In the genomic region with DNA sequence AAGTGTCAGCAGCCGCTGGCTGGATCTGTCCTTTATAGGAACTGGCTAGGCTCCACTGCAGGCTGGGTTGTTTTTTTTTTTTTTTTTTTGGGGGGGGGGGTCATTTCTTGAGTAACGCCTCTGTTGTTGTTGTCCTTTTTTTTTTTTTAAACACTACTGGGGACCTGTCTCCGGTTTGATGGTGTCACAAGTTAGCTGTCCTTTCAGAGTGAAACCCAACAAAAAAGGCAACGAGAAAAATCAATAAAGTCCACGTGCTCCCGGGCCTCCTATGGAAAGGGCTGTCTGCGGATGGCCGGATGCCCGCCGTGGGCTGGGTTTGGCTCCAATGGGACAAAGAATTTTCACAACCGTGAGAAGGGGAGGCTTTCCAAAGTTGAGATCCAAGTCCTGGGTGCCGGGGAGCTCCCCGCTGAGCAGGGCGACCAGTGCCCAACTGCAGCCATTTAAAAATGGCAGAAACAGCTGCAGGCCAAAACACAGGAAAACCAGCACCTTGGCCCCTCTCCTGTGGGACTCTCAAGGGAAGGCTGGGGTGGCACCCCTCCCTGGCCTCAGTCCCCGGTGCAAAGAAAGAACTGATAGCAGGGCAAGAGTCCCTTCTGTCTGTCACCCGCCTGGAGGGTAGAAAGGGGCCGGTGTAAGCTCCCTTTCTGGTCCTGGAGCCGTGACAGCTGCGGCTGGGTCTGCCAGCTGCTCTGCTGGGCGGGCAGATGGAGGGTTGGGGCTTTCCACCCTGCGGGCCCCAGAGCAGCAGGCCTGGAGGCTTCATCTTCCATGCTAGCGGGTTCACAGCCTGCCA, we compare ENCODE assay signal across 8 mouse cellular contexts. TPM values are rescaled to one million over a fixed set of nuclear protein-coding genes. Genes with fewer than 3 reads are reported as not detected.
DNase-seq lines count a peak whose midpoint lies in the region; ATAC-seq and TF ChIP-seq lines count a peak whose summit lies in the region.

No protein-coding gene starts in this region.

- peak overlapping the region; percentile 48 for H3K27ac ChIP-seq in embryonic fibroblast, embryonic 13.5 days (ENCODE audit: insufficient read depth, low read length)
- H3K27ac ChIP-seq in heart, embryonic 13.5 days (replicated peaks): peak overlapping the region; percentile 98
- peak overlapping the region; percentile 99 for H3K27ac ChIP-seq in kidney, postnatal 0 days
- peak overlapping the region; percentile 84 for H3K27ac ChIP-seq in liver, embryonic 15.5 days (replicated peaks)
- peak overlapping the region; percentile 99 for H3K27ac ChIP-seq in neural tube, embryonic 13.5 days (replicated peaks)

- 0 out of 2 replicates have a peak, but pooled peaks have one; percentile 15 for TF ChIP-seq POLR2A in embryonic fibroblast, embryonic 13.5 days (IDR thresholded peaks at IDR 0.05; ENCODE audit: low read depth, low read length)

- 4% methylated on average over 22 of the region's 22 CpGs for WGBS in heart, embryonic 13.5 days
- 3% methylated on average over 22 of the region's 22 CpGs for WGBS in kidney, postnatal 0 days
- 2% methylated on average over 22 of the region's 22 CpGs for WGBS in liver, embryonic 15.5 days (ENCODE audit: insufficient replicate concordance)
- WGBS in neural tube, embryonic 13.5 days: under 1% methylated on average over 22 of the region's 22 CpGs

- no peaks in the 10 kb centered on the region for H3K4me1 ChIP-seq in embryonic fibroblast, embryonic 13.5 days (ENCODE audit: control insufficient read depth, insufficient read depth, low read length)
- H3K4me1 ChIP-seq in heart, embryonic 13.5 days: peaks cover 56% of the 10 kb centered on the region
- H3K4me1 ChIP-seq in kidney, postnatal 0 days (replicated peaks; ENCODE audit: insufficient read depth, low read length): peaks cover 18% of the 10 kb centered on the region; the same call in 1 of the 2 replicates
- peaks cover 52% of the 10 kb centered on the region for H3K4me1 ChIP-seq in liver, embryonic 15.5 days (replicated peaks)
- peaks cover 50% of the 10 kb centered on the region for H3K4me1 ChIP-seq in neural tube, embryonic 13.5 days (replicated peaks)

- H3K27me3 ChIP-seq in heart, embryonic 13.5 days (replicated peaks): no peaks in the 10 kb centered on the region
- H3K27me3 ChIP-seq in kidney, postnatal 0 days (ENCODE audit: insufficient read depth, low read length): no peaks in the 10 kb centered on the region
- H3K27me3 ChIP-seq in liver, embryonic 15.5 days: no peaks in the 10 kb centered on the region
- no peaks in the 10 kb centered on the region for H3K27me3 ChIP-seq in neural tube, embryonic 13.5 days

- ATAC-seq in heart, embryonic 13.5 days (ENCODE audit: extremely low read depth, insufficient number of reproducible peaks, low FRiP score, low TSS enrichment): no peak
- ATAC-seq in kidney, postnatal 0 days (replicated peaks; ENCODE audit: low FRiP score, low read depth): peak; percentile 5; the same call in 1 of the 2 replicates
- ATAC-seq in liver, embryonic 15.5 days (ENCODE audit: insufficient read depth): peak; percentile 11; the same call in 1 of the 2 replicates
- peak; percentile 43 for ATAC-seq in neural tube, embryonic 13.5 days (ENCODE audit: low read depth)

- peak overlapping the region; percentile 51 for H3K4me3 ChIP-seq in embryonic fibroblast, embryonic 13.5 days (ENCODE audit: insufficient read depth, low read length)
- H3K4me3 ChIP-seq in heart, embryonic 13.5 days: peak overlapping the region; percentile 93
- peak overlapping the region; percentile 97 for H3K4me3 ChIP-seq in kidney, postnatal 0 days (replicated peaks; ENCODE audit: low read depth, low read length)
- H3K4me3 ChIP-seq in liver, embryonic 15.5 days (replicated peaks): peak overlapping the region; percentile 89
- peak overlapping the region; percentile 63 for H3K4me3 ChIP-seq in neural tube, embryonic 13.5 days

- H3K9me3 ChIP-seq in heart, embryonic 13.5 days: no peaks in the 10 kb centered on the region
- H3K9me3 ChIP-seq in kidney, postnatal 0 days (replicated peaks; ENCODE audit: low read length): no peaks in the 10 kb centered on the region
- H3K9me3 ChIP-seq in liver, embryonic 15.5 days (replicated peaks): no peaks in the 10 kb centered on the region
- H3K9me3 ChIP-seq in neural tube, embryonic 13.5 days: no peaks in the 10 kb centered on the region

- peak overlapping the region; percentile 95 for H3K9ac ChIP-seq in heart, embryonic 13.5 days
- H3K9ac ChIP-seq in kidney, postnatal 0 days (ENCODE audit: low read depth, low read length): peak overlapping the region; percentile 97
- peak overlapping the region; percentile 85 for H3K9ac ChIP-seq in liver, embryonic 15.5 days
- peak overlapping the region; percentile 89 for H3K9ac ChIP-seq in neural tube, embryonic 13.5 days

- no peak for TF ChIP-seq CTCF in embryonic fibroblast, embryonic 13.5 days (IDR thresholded peaks at IDR 0.05; ENCODE audit: borderline replicate concordance, insufficient read depth, low read length)
- TF ChIP-seq CTCF in kidney, postnatal 0 days (IDR thresholded peaks at IDR 0.05; ENCODE audit: low read depth): no peak

- DNase-seq in A20 (ENCODE audit: low read depth, low spot score): peak; percentile 92
- peak; percentile 67 for DNase-seq in adrenal gland, postnatal 25 days
- DNase-seq in kidney, postnatal 0 days (ENCODE audit: low spot score): peak; percentile 65
- peak; percentile 45 for DNase-seq in testis, postnatal 14 days (ENCODE audit: low spot score)

- H3K4me2 ChIP-seq in heart, embryonic 13.5 days: peak overlapping the region; percentile 91
- peak overlapping the region; percentile 95 for H3K4me2 ChIP-seq in kidney, postnatal 0 days (ENCODE audit: low read length)
- H3K4me2 ChIP-seq in liver, embryonic 15.5 days: peak overlapping the region; percentile 97
- peak overlapping the region; percentile 89 for H3K4me2 ChIP-seq in neural tube, embryonic 13.5 days

- H3K36me3 ChIP-seq in heart, embryonic 13.5 days: 0 out of 2 replicates have a peak, but pooled peaks cover 6% of the 10 kb centered on the region
- no peaks in the 10 kb centered on the region for H3K36me3 ChIP-seq in kidney, postnatal 0 days (ENCODE audit: insufficient read depth, low read length)
- H3K36me3 ChIP-seq in liver, embryonic 15.5 days (replicated peaks): no peaks in the 10 kb centered on the region
- H3K36me3 ChIP-seq in neural tube, embryonic 13.5 days: no peaks in the 10 kb centered on the region; the same call in 1 of the 2 replicates

RNA-seq across cellular contexts. Expression of a gene that starts 2.4 kb away (rescaled TPM):
- 13.7 and 15.4 TPM in 2 replicates for total RNA-seq in adrenal gland, postnatal 25 days (2021)
- polyA plus RNA-seq in embryonic fibroblast, embryonic 13.5 days (2011; ENCODE audit: insufficient read length, low read depth, missing spikeins): 9.9 and 11.2 TPM in 2 replicates
- polyA plus RNA-seq in heart, embryonic 13.5 days (2015; fragmentation: Nextera tagmentation; extraction: Ambion mirVana): 13.5 and 14.5 TPM in 2 replicates
- polyA plus RNA-seq in kidney, postnatal 0 days (2015; fragmentation: Nextera tagmentation; extraction: Ambion mirVana): 27.4 and 29.9 TPM in 2 replicates
- polyA plus RNA-seq in liver, embryonic 15.5 days (2015; fragmentation: Nextera tagmentation; extraction: Ambion mirVana): 5.6 and 5.9 TPM in 2 replicates
- polyA plus RNA-seq in neural tube, embryonic 13.5 days (2015; fragmentation: Nextera tagmentation; extraction: Ambion mirVana): 47.4 and 52.6 TPM in 2 replicates

RNA-seq across cellular contexts. Expression of a gene that starts 48.5 kb away (rescaled TPM):
- total RNA-seq in adrenal gland, postnatal 25 days (2021): 25.3 and 30.5 TPM in 2 replicates
- polyA plus RNA-seq in embryonic fibroblast, embryonic 13.5 days (2011; ENCODE audit: insufficient read length, low read depth, missing spikeins): 22.4 and 24.1 TPM in 2 replicates
- 10.9 and 11.7 TPM in 2 replicates for polyA plus RNA-seq in heart, embryonic 13.5 days (2015; fragmentation: Nextera tagmentation; extraction: Ambion mirVana)
- polyA plus RNA-seq in kidney, postnatal 0 days (2015; fragmentation: Nextera tagmentation; extraction: Ambion mirVana): 13.8 and 14.9 TPM in 2 replicates
- 3.5 and 3.7 TPM in 2 replicates for polyA plus RNA-seq in liver, embryonic 15.5 days (2015; fragmentation: Nextera tagmentation; extraction: Ambion mirVana)
- polyA plus RNA-seq in neural tube, embryonic 13.5 days (2015; fragmentation: Nextera tagmentation; extraction: Ambion mirVana): 23.5 and 28.4 TPM in 2 replicates

Comparison
In these comparisons a context has a peak if more than half of its experiments do, and no peak if none do; other contexts are left out.
1. H3K27ac ChIP-seq: peak in every context shown above with its lines; median percentile 99 in kidney, postnatal 0 days; 99 in neural tube, embryonic 13.5 days; 98 in heart, embryonic 13.5 days; 84 in liver, embryonic 15.5 days; 48 in embryonic fibroblast, embryonic 13.5 days.